Mouse (Mus musculus) MEL (cell line): ENCODE measurements around the gene Pde7b. TPM values are rescaled to one million over a fixed set of nuclear protein-coding genes. Genes with fewer than 3 reads are reported as not detected.

Experiments used
- DNase-seq: peaks from one replicate; pipeline ENCODE4 v3.0.0; 2011; ENCODE audit warnings: low read depth, low spot score
- H3K27ac ChIP-seq: 2 replicates; pipeline ENCODE4 v1.5.1; 2012; ENCODE audit warnings: low read depth, mild to moderate bottlenecking, control low read depth, low read length, moderate library complexity; ENCODE audit not compliant: control insufficient read depth
- H3K27me3 ChIP-seq, 2 experiments: fragments of 150-350 bp in 1 of 2; sonication (generic) in 1 of 2; 2 replicates each; pipeline ENCODE4 v1.6.1; 2012; ENCODE audit warnings: low read length in 2 of 2, mild to moderate bottlenecking in 2 of 2, improper control_type of control experiment in 1 of 2, moderate library complexity in 1 of 2; ENCODE audit not compliant: insufficient read depth in 2 of 2, control insufficient read depth in 1 of 2
- H3K36me3 ChIP-seq, 2 experiments: 2 replicates each; pipeline ENCODE4 v1.6.1; 2012 to 2014; ENCODE audit warnings: low read length in 2 of 2, improper control_type of control experiment in 1 of 2, inconsistent platforms in 1 of 2, mild to moderate bottlenecking in 1 of 2; ENCODE audit not compliant: insufficient read depth in 2 of 2, control insufficient read depth in 1 of 2
- H3K4me1 ChIP-seq, 2 experiments: fragments of 150-350 bp in 1 of 2; sonication (generic) in 1 of 2; 2 replicates each; pipeline ENCODE4 v1.6.1; 2012; ENCODE audit warnings: low read length in 2 of 2, improper control_type of control experiment in 1 of 2, mild to moderate bottlenecking in 1 of 2; ENCODE audit not compliant: insufficient read depth in 2 of 2, control insufficient read depth in 1 of 2
- H3K4me3 ChIP-seq, 2 experiments: fragments of 150-350 bp in 1 of 2; sonication (generic) in 1 of 2; 2 replicates each; pipeline ENCODE4 v1.5.1; 2012; ENCODE audit warnings: low read depth in 2 of 2, low read length in 2 of 2, mild to moderate bottlenecking in 2 of 2, moderate library complexity in 2 of 2, control low read depth in 1 of 2, improper control_type of control experiment in 1 of 2; ENCODE audit not compliant: control insufficient read depth in 1 of 2, insufficient read depth in 1 of 2
- H3K79me2 ChIP-seq: 2 replicates; pipeline ENCODE4 v1.6.1; 2012; ENCODE audit warnings: mild to moderate bottlenecking, low read length, moderate library complexity; ENCODE audit not compliant: control insufficient read depth, poor library complexity, insufficient read depth
- H3K9ac ChIP-seq: 2 replicates; pipeline ENCODE4 v1.6.1; 2012; ENCODE audit warnings: low read depth, mild to moderate bottlenecking, control low read depth, low read length, moderate library complexity; ENCODE audit not compliant: control insufficient read depth, poor library complexity, severe bottlenecking
- H3K9me3 ChIP-seq: fragments of 150-350 bp; sonication (generic); replicated peaks from 2 replicates; pipeline ENCODE4 v1.6.1; 2012; ENCODE audit warnings: mild to moderate bottlenecking, low read length, improper control_type of control experiment, moderate library complexity; ENCODE audit not compliant: insufficient read depth
- BHLHE40 ChIP-seq: IDR thresholded peaks from 2 replicates; pipeline ENCODE4 v1.6.1; 2012; ENCODE audit warnings: low read depth, mild to moderate bottlenecking, inconsistent platforms, low read length, improper control_type of control experiment, borderline replicate concordance
- CHD1 ChIP-seq: IDR thresholded peaks from 2 replicates; pipeline ENCODE4 v1.6.1; 2012; ENCODE audit warnings: low read depth, mild to moderate bottlenecking, inconsistent platforms, low read length, improper control_type of control experiment
- CHD2 ChIP-seq: IDR thresholded peaks from 2 replicates; pipeline ENCODE4 v1.6.1; 2011; ENCODE audit warnings: low read length, improper control_type of control experiment
- E2F4 ChIP-seq: IDR thresholded peaks from 2 replicates; pipeline ENCODE4 v1.6.1; 2011; ENCODE audit warnings: low read depth, low read length, improper control_type of control experiment, borderline replicate concordance
- ELF1 ChIP-seq: IDR thresholded peaks from 2 replicates; pipeline ENCODE4 v1.6.1; 2014; ENCODE audit warnings: low read depth, mild to moderate bottlenecking, inconsistent platforms, low read length, improper control_type of control experiment, moderate library complexity
- EP300 ChIP-seq, 2 experiments: IDR thresholded peaks; 2 replicates each; pipeline ENCODE4 v1.6.1; 2011; ENCODE audit warnings: improper control_type of control experiment in 2 of 2, low read length in 2 of 2, low read depth in 1 of 2, mild to moderate bottlenecking in 1 of 2
- ETS1 ChIP-seq: IDR thresholded peaks from 2 replicates; pipeline ENCODE4 v1.6.1; 2012; ENCODE audit warnings: low read depth, mild to moderate bottlenecking, inconsistent platforms, low read length, improper control_type of control experiment, moderate library complexity
- GABPA ChIP-seq: IDR thresholded peaks from 2 replicates; pipeline ENCODE4 v1.6.1; 2012; ENCODE audit warnings: low read depth, mild to moderate bottlenecking, inconsistent platforms, low read length, improper control_type of control experiment, moderate library complexity
- GATA1 ChIP-seq: IDR thresholded peaks from 2 replicates; pipeline ENCODE4 v1.6.1; 2011; ENCODE audit warnings: low read depth, low read length, improper control_type of control experiment
- KAT2A ChIP-seq: conservative IDR thresholded peaks from 2 replicates; pipeline ENCODE4 v1.6.1; 2012; ENCODE audit warnings: low read depth, low read length, improper control_type of control experiment, inconsistent platforms
- MAX ChIP-seq: IDR thresholded peaks from 2 replicates; pipeline ENCODE4 v1.6.1; 2011; ENCODE audit warnings: low read length, improper control_type of control experiment
- MAZ ChIP-seq: IDR thresholded peaks from 2 replicates; pipeline ENCODE4 v1.6.1; 2012; ENCODE audit warnings: low read depth, mild to moderate bottlenecking, inconsistent platforms, low read length, improper control_type of control experiment
- MXI1 ChIP-seq: IDR thresholded peaks from 2 replicates; pipeline ENCODE4 v1.6.1; 2011; ENCODE audit warnings: mild to moderate bottlenecking, low read depth, low read length, improper control_type of control experiment
- MYC ChIP-seq: IDR thresholded peaks from 2 replicates; pipeline ENCODE4 v1.6.1; 2011; ENCODE audit warnings: low read depth, mild to moderate bottlenecking, low read length, improper control_type of control experiment, moderate library complexity
- NELFE ChIP-seq: IDR thresholded peaks from 2 replicates; pipeline ENCODE4 v1.6.1; 2011; ENCODE audit warnings: low read depth, low read length, improper control_type of control experiment
- NRF1 ChIP-seq: IDR thresholded peaks from 2 replicates; pipeline ENCODE4 v1.6.1; 2014; ENCODE audit warnings: low read depth, mild to moderate bottlenecking, inconsistent platforms, low read length, improper control_type of control experiment, moderate library complexity; ENCODE audit not compliant: poor library complexity, insufficient read depth, severe bottlenecking
- POLR2A ChIP-seq, 2 experiments: IDR thresholded peaks; 2 replicates each; pipeline ENCODE4 v1.6.1; 2011 to 2012; ENCODE audit warnings: low read length in 2 of 2, mild to moderate bottlenecking in 2 of 2, control low read depth in 1 of 2, improper control_type of control experiment in 1 of 2, low read depth in 1 of 2, moderate library complexity in 1 of 2; ENCODE audit not compliant: control insufficient read depth in 1 of 2, insufficient read depth in 1 of 2, poor library complexity in 1 of 2
- POLR2AphosphoS2 ChIP-seq: IDR thresholded peaks from 2 replicates; pipeline ENCODE4 v1.6.1; 2011; ENCODE audit warnings: low read length, improper control_type of control experiment
- POLR2AphosphoS5 ChIP-seq: IDR thresholded peaks from 2 replicates; pipeline ENCODE4 v1.6.1; 2012; ENCODE audit warnings: low read depth, borderline replicate concordance, mild to moderate bottlenecking, inconsistent platforms, low read length, moderate library complexity, mixed read lengths
- RAD21 ChIP-seq: IDR thresholded peaks from 2 replicates; pipeline ENCODE4 v1.6.1; 2011; ENCODE audit warnings: mild to moderate bottlenecking, low read depth, low read length, improper control_type of control experiment
- SIN3A ChIP-seq: IDR thresholded peaks from 2 replicates; pipeline ENCODE4 v1.6.1; 2012; ENCODE audit warnings: low read length, improper control_type of control experiment, inconsistent platforms
- SMC3 ChIP-seq: IDR thresholded peaks from 2 replicates; pipeline ENCODE4 v1.6.1; 2011; ENCODE audit warnings: low read depth, low read length, improper control_type of control experiment
- TAL1 ChIP-seq: IDR thresholded peaks from 2 replicates; pipeline ENCODE4 v1.6.1; 2012; ENCODE audit warnings: mild to moderate bottlenecking, inconsistent platforms, low read length, moderate library complexity, mixed read lengths
- TBP ChIP-seq: IDR thresholded peaks from 2 replicates; pipeline ENCODE4 v1.8.0; 2011; ENCODE audit warnings: low read depth, low read length, improper control_type of control experiment
- UBTF ChIP-seq: IDR thresholded peaks from 2 replicates; pipeline ENCODE4 v1.6.1; 2012; ENCODE audit warnings: low read depth, mild to moderate bottlenecking, inconsistent platforms, low read length, improper control_type of control experiment, moderate library complexity, borderline replicate concordance; ENCODE audit not compliant: insufficient read depth
- ZMIZ1 ChIP-seq: IDR thresholded peaks from 2 replicates; pipeline ENCODE4 v1.6.1; 2012; ENCODE audit warnings: low read depth, mild to moderate bottlenecking, inconsistent platforms, low read length, improper control_type of control experiment, moderate library complexity
- ZNF384 ChIP-seq: IDR thresholded peaks from 2 replicates; pipeline ENCODE4 v1.6.1; 2012; ENCODE audit warnings: low read depth, mild to moderate bottlenecking, inconsistent platforms, low read length, improper control_type of control experiment
- polyA plus RNA-seq, 2 experiments: library from polyadenylated mRNA; stranded (reverse) in 1 of 2; unstranded in 1 of 2; fragments of >175 nt in 1 of 2; fragments of >200 nt in 1 of 2; gene quantifications; 2 replicates each; pipeline versions ENCODE4 v1.2.1 to v1.2.4; 2012; ENCODE audit warnings: low replicate concordance in 2 of 2, low read depth in 1 of 2; ENCODE audit not compliant: insufficient read length in 2 of 2, insufficient read depth in 1 of 2, missing spikeins in 1 of 2
- total RNA-seq: library from RNA; depleted of rRNA; stranded (reverse); fragments of 300-350 nt; gene quantifications from 2 replicates; pipeline ENCODE4 v1.2.3, GENCODE M21; 2012

Gene Pde7b
- total and polyA plus RNA-seq, 3 experiments = 0.04 TPM; not detected in 2

GRCm38 (mm10) chr10:20382807-20383419 is 342.0 kb downstream of the Pde7b start:
- Histone ChIP-seq H3K36me3 (no peaks in the 10 kb centered on the region), H3K9ac (no peak overlapping the region), H3K9me3 (no peaks in the 10 kb centered on the region), H3K4me3 (no peak overlapping the region), H3K4me1 (no peaks in the 10 kb centered on the region), H3K27ac (no peak overlapping the region), H3K27me3 (peaks cover 2 to 4% of the 10 kb centered on the region in 2 experiments; a peak in 3 of 4 replicates), H3K79me2 (no peaks in the 10 kb centered on the region)
- TF ChIP-seq KAT2A = no peak
- no peak for TF ChIP-seq ELF1
- no peak for TF ChIP-seq RAD21
- no peak for TF ChIP-seq MXI1
- TF ChIP-seq ETS1 = no peak
- TF ChIP-seq POLR2AphosphoS5 = no peak
- TF ChIP-seq MAZ = no peak
- TF ChIP-seq CHD2 = no peak
- TF ChIP-seq ZNF384 = no peak
- TF ChIP-seq MYC = no peak
- DNase-seq = no peak

- peaks cover 0 to 4% of the 10 kb centered on the region in 2 experiments; a peak in 3 of 4 replicates for H3K27me3 ChIP-seq
Observed at GRCm38 (mm10) chr10:20381352-20381751, 343.5 kb downstream of the Pde7b start.

GRCm38 (mm10) chr10:20380798-20381197 is 344.1 kb downstream of the Pde7b start:
- Histone ChIP-seq H3K27me3 (peaks cover 0 to 4% of the 10 kb centered on the region in 2 experiments; a peak in 3 of 4 replicates), H3K36me3 (no peaks in the 10 kb centered on the region), H3K9ac (no peak overlapping the region), H3K4me1 (no peaks in the 10 kb centered on the region), H3K4me3 (no peak overlapping the region), H3K27ac (no peak overlapping the region), H3K79me2 (no peaks in the 10 kb centered on the region), H3K9me3 (no peaks in the 10 kb centered on the region)
- TF ChIP-seq MAX (no peak), ZMIZ1 (no peak), POLR2A (IDR thresholded peaks at IDR 0.05; ENCODE audit: control insufficient read depth in 1 of 2, insufficient read depth in 1 of 2, low read depth in 1 of 2, low read length in 2 of 2, poor library complexity in 1 of 2) (no peak), E2F4 (no peak), POLR2AphosphoS2 (no peak), NELFE (no peak), GATA1 (no peak), CHD1 (no peak), ELF1 (no peak), GABPA (no peak), TAL1 (no peak), KAT2A (no peak), SIN3A (no peak), BHLHE40 (no peak), NRF1 (no peak), SMC3 (no peak), UBTF (no peak), MAZ (no peak)
- no peak for DNase-seq

More at GRCm38 (mm10) chr10:20381352-20381751, 343.5 kb downstream of the Pde7b start:
- Histone ChIP-seq H3K4me3 (no peak overlapping the region), H3K79me2 (no peaks in the 10 kb centered on the region), H3K27ac (no peak overlapping the region), H3K9ac (no peak overlapping the region), H3K4me1 (no peaks in the 10 kb centered on the region), H3K9me3 (no peaks in the 10 kb centered on the region), H3K36me3 (no peaks in the 10 kb centered on the region)
- TF ChIP-seq EP300 (IDR thresholded peaks at IDR 0.05; ENCODE audit: low read depth in 1 of 2, low read length in 2 of 2) = no peak
- no peak for TF ChIP-seq KAT2A
- TF ChIP-seq TBP = 0 out of 2 replicates have a peak, but pooled peaks have one; percentile 23
- TF ChIP-seq CHD1 = no peak
- DNase-seq = no peak
